ENCODE assay signal across 8 mouse cellular contexts in the genomic region with DNA sequence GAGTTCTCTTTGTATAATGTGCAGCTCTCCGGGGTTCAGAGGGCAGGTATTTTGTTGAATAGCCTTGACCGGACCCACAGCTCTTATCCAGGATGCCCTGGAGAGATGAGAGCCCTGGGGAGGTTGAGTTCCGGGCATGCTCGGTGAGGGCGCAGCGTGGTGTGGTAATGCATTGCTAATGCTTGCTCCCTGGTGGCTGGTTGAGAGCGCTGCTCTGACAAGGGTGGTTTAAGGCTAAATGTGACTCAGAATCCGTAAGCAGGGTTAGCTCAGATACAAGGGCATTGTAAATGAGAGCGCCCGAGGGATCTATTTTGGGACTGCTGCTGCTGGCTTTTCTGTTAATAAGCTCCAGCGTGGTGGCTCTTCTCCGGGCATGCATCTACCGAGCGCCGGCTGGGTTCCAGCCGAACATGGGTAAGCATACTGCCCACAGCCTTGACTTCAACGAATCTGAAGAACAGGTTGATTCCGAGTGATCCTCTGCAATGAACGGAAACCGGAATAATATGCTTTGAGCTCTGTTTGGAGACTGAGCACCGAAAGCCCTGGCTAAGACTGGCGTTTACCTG. TPM values are rescaled to one million over a fixed set of nuclear protein-coding genes. Genes with fewer than 3 reads are reported as not detected.
DNase-seq lines count a peak whose midpoint lies in the region; ATAC-seq and TF ChIP-seq lines count a peak whose summit lies in the region.

No protein-coding gene starts in this region.

- peak overlapping the region; percentile 18; the same call in 1 of the 2 replicates for H3K9ac ChIP-seq in heart, embryonic 11.5 days (ENCODE audit: low read depth, low read length)
- H3K9ac ChIP-seq in kidney, postnatal 0 days (ENCODE audit: low read depth, low read length) = no peak overlapping the region
- 0 out of 2 replicates have a peak overlapping the region, but pooled peaks have one; percentile 25 for H3K9ac ChIP-seq in midbrain, embryonic 13.5 days (replicated peaks)

- peak; percentile 56 for TF ChIP-seq CTCF in kidney, postnatal 0 days (IDR thresholded peaks at IDR 0.05; ENCODE audit: low read depth)

- intact Hi-C loops in left cerebral cortex, postnatal 4 days (cut with DNase I) = no loop called here

- 0 out of 2 replicates have a peak, but pooled peaks have one; percentile 42 for ATAC-seq in heart, embryonic 11.5 days (replicated peaks; ENCODE audit: insufficient number of reproducible peaks, low FRiP score, low TSS enrichment)
- ATAC-seq in kidney, postnatal 0 days (replicated peaks; ENCODE audit: low FRiP score, low read depth) = no peak; the same call in 1 of the 2 replicates
- peak; percentile 79 for ATAC-seq in midbrain, embryonic 13.5 days
- no peak for ATAC-seq in granulocyte monocyte progenitor cell, adult 5-6 weeks (replicated peaks; ENCODE audit: poor library complexity, severe bottlenecking)

- H3K4me3 ChIP-seq in heart, embryonic 11.5 days (ENCODE audit: low read depth, low read length) = 0 out of 2 replicates have a peak overlapping the region, but pooled peaks have one; percentile 3
- no peak overlapping the region for H3K4me3 ChIP-seq in kidney, postnatal 0 days (replicated peaks; ENCODE audit: low read depth, low read length)
- peak overlapping the region; percentile 22 for H3K4me3 ChIP-seq in midbrain, embryonic 13.5 days (replicated peaks)

- H3K27me3 ChIP-seq in heart, embryonic 11.5 days (ENCODE audit: control insufficient read depth, insufficient read depth, low read length) = no peaks in the 10 kb centered on the region
- no peaks in the 10 kb centered on the region for H3K27me3 ChIP-seq in kidney, postnatal 0 days (ENCODE audit: insufficient read depth, low read length)
- H3K27me3 ChIP-seq in midbrain, embryonic 13.5 days = no peaks in the 10 kb centered on the region

- 26% methylated on average over 22 of the region's 22 CpGs for WGBS in heart, embryonic 11.5 days (ENCODE audit: insufficient replicate concordance)
- 41% methylated on average over 22 of the region's 22 CpGs for WGBS in kidney, postnatal 0 days
- 26% methylated on average over 22 of the region's 22 CpGs for WGBS in midbrain, embryonic 13.5 days

- peaks cover 5% of the 10 kb centered on the region; the same call in 1 of the 2 replicates for H3K9me3 ChIP-seq in heart, embryonic 11.5 days (replicated peaks; ENCODE audit: control insufficient read depth, low read length)
- H3K9me3 ChIP-seq in kidney, postnatal 0 days (replicated peaks; ENCODE audit: low read length) = peaks cover 5% of the 10 kb centered on the region
- peaks cover 6% of the 10 kb centered on the region; the same call in 1 of the 2 replicates for H3K9me3 ChIP-seq in midbrain, embryonic 13.5 days

- H3K27ac ChIP-seq in heart, embryonic 11.5 days (ENCODE audit: low read depth, low read length) = peak overlapping the region; percentile 63; the same call in 1 of the 2 replicates
- H3K27ac ChIP-seq in kidney, postnatal 0 days = no peak overlapping the region
- peak overlapping the region; percentile 64 for H3K27ac ChIP-seq in midbrain, embryonic 13.5 days

- DNase-seq in left cerebral cortex, adult 11 months (ENCODE audit: low spot score) = peak; percentile 56
- DNase-seq in left cerebral cortex, postnatal 4 days = no peak
- DNase-seq in embryo, embryonic 11.5 days (ENCODE audit: low read depth, low spot score) = peak; percentile 24
- DNase-seq in kidney, postnatal 0 days (ENCODE audit: low spot score) = peak; percentile 46
- DNase-seq in thymus, postnatal 10 days (ENCODE audit: low spot score in 2 of 2) = no peak

- peaks cover 4% of the 10 kb centered on the region; the same call in 1 of the 2 replicates for H3K4me1 ChIP-seq in heart, embryonic 11.5 days (ENCODE audit: control insufficient read depth, insufficient read depth, low read length)
- no peaks in the 10 kb centered on the region for H3K4me1 ChIP-seq in kidney, postnatal 0 days (replicated peaks; ENCODE audit: insufficient read depth, low read length)
- H3K4me1 ChIP-seq in midbrain, embryonic 13.5 days (replicated peaks) = peaks cover 13% of the 10 kb centered on the region

- peak overlapping the region; percentile 51 for H3K4me2 ChIP-seq in heart, embryonic 11.5 days
- H3K4me2 ChIP-seq in kidney, postnatal 0 days (ENCODE audit: low read length) = no peak overlapping the region; the same call in 1 of the 2 replicates
- H3K4me2 ChIP-seq in midbrain, embryonic 13.5 days (replicated peaks) = peak overlapping the region; percentile 46

- no peaks in the 10 kb centered on the region for H3K36me3 ChIP-seq in heart, embryonic 11.5 days (ENCODE audit: control insufficient read depth, insufficient read depth, low read length)
- H3K36me3 ChIP-seq in kidney, postnatal 0 days (ENCODE audit: insufficient read depth, low read length) = no peaks in the 10 kb centered on the region
- H3K36me3 ChIP-seq in midbrain, embryonic 13.5 days = no peaks in the 10 kb centered on the region

RNA-seq across cellular contexts. Expression of gene Alox5ap, which starts 14.8 kb away (rescaled TPM):
- 1 to 10 TPM; 6.4 to 7.8 TPM for total RNA-seq in left cerebral cortex, postnatal 4 days (2021)
- polyA plus RNA-seq in heart, embryonic 11.5 days (2014; fragmentation: Nextera tagmentation; extraction: Ambion mirVana) = 5.2 and 6.4 TPM in 2 replicates
- 18.1 and 19.8 TPM in 2 replicates for polyA plus RNA-seq in kidney, postnatal 0 days (2015; fragmentation: Nextera tagmentation; extraction: Ambion mirVana)
- polyA plus RNA-seq in midbrain, embryonic 13.5 days (2015; fragmentation: Nextera tagmentation; extraction: Ambion mirVana) = 8.6 and 9.1 TPM in 2 replicates
- total RNA-seq in granulocyte monocyte progenitor cell, adult 5-6 weeks (2014; fragmentation: Nextera tagmentation) = 387 and 445 TPM in 2 replicates
- total RNA-seq in granulocyte monocyte progenitor cell, adult 5-6 weeks (2017) = 356 and 457 TPM in 2 replicates

Comparison
In these comparisons a context has a peak if more than half of its experiments do, and no peak if none do; other contexts are left out.
1. DNase-seq: peak in left cerebral cortex, adult 11 months (single experiment), embryo, embryonic 11.5 days (single experiment) and kidney, postnatal 0 days (single experiment); none in left cerebral cortex, postnatal 4 days (single experiment) and thymus, postnatal 10 days (0 of 2).
2. ATAC-seq: peak in heart, embryonic 11.5 days (single experiment) and midbrain, embryonic 13.5 days (single experiment); none in kidney, postnatal 0 days (single experiment) and granulocyte monocyte progenitor cell, adult 5-6 weeks (single experiment).